Mouse (Mus musculus): ENCODE results near the gene Src. TPM values are rescaled to one million over a fixed set of nuclear protein-coding genes. Genes with fewer than 3 reads are reported as not detected.

Gene Src
- polyA plus RNA-seq, 1 experiment from 2014 or later = 32.5 TPM

DNA sequence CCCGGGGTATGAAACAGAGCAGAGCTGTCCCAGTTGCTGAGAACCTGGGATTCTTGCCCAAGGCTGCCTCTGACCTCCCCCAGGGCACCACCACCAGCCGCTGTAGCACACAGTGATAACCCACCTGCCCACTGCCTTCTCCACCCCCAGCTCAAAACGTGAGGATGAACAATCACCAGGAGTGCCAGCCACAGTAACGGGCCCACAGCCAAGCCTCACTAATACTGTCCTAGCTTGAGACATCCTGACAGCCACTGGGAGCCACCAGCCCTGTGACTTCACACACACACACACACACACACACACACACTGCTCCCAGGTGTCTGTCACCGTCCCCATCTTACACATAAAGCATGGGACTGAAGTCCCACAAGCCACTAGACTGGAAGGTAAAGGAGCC lies 22.9 kb upstream of the Src start:
- H3K4me3 ChIP-seq = no peak overlapping the region
- peak overlapping the region; percentile 42 for H3K27ac ChIP-seq (replicated peaks)
- WGBS = 47% methylated on average over 5 of the region's 5 CpGs
- H3K4me1 ChIP-seq (replicated peaks) = peaks cover 17% of the 10 kb centered on the region
- H3K36me3 ChIP-seq = peaks cover 56% of the 10 kb centered on the region
- no peak overlapping the region for H3K9ac ChIP-seq
- no peaks in the 10 kb centered on the region for H3K27me3 ChIP-seq
- H3K4me2 ChIP-seq = no peak overlapping the region
- no peaks in the 10 kb centered on the region for H3K9me3 ChIP-seq
- no peak for ATAC-seq (ENCODE audit: low read depth)

DNA sequence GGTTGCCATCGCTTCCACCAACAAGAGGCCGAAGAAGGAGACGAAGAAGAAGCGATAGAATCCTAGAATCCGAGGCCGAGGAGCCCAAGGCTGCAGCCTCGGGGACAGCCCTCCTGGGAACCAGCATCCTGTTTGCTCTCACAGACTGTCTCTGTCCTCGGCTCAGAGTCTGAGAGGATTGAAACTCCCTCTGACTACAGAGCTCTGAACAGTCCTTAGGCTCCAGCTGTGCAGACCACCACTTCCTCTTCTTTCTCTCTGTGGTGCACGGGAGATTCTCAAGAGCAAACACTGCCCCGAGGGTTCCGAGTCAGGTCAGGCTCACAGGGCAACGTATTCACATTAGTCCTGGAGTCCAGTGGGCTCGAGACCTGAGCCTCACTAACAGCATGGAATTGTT lies 22.3 kb upstream of the Src start:
- H3K36me3 ChIP-seq = peaks cover 53% of the 10 kb centered on the region
- no peak for ATAC-seq (ENCODE audit: low read depth)
- no peak overlapping the region for H3K4me2 ChIP-seq
- no peaks in the 10 kb centered on the region for H3K9me3 ChIP-seq
- no peaks in the 10 kb centered on the region for H3K27me3 ChIP-seq
- WGBS = 60% methylated on average over 13 of the region's 13 CpGs
- no peak overlapping the region for H3K4me3 ChIP-seq
- H3K9ac ChIP-seq = no peak overlapping the region
- H3K27ac ChIP-seq (replicated peaks) = peak overlapping the region; percentile 54
- peaks cover 17% of the 10 kb centered on the region for H3K4me1 ChIP-seq (replicated peaks)

DNA sequence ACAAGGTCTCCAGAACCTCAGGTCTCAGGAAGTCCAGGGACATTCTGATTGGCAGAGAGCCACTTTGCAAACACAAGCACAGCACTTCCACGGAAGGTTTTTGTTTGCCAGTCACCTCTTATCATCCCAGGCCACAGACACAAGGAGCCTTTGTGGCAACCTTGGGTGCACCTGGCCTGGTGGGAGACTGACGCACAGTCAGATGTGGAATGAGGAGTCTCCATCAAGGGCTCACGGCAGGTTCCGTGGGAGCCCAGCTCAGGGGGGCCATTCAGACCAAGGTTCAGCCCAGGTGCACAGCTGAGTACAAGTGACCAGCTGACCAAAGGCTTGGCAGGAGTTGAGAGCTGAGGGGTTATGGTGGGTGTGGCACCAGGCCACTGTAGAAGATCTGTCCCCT lies 20.9 kb upstream of the Src start:
- 88% methylated on average over 4 of the region's 4 CpGs for WGBS
- H3K9me3 ChIP-seq = no peaks in the 10 kb centered on the region
- no peak overlapping the region for H3K27ac ChIP-seq (replicated peaks)
- H3K4me3 ChIP-seq = no peak overlapping the region
- ATAC-seq (ENCODE audit: low read depth) = no peak
- H3K9ac ChIP-seq = no peak overlapping the region
- H3K4me2 ChIP-seq = no peak overlapping the region
- peaks cover 17% of the 10 kb centered on the region for H3K4me1 ChIP-seq (replicated peaks)
- H3K36me3 ChIP-seq = peaks cover 44% of the 10 kb centered on the region
- H3K27me3 ChIP-seq = no peaks in the 10 kb centered on the region

DNA sequence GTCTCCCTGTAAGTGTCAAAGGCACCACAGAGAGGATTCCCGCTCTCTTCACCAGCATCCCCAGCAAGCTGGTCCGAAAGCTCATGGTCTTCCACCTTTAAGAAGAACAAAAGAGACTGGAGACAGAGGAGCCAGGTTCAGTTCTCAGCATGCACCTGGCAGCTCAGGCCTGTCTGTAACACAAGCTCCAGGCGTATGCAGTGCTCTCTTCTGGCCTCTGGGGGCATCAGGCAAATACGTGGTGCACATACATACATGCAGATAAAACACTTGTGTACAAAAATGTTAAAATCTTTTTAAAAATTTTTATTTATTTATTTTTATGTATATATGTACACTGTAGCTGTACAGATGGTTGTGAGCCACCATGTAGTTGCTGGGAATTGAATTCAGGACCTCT lies 19.7 kb upstream of the Src start:
- H3K9me3 ChIP-seq = no peaks in the 10 kb centered on the region
- no peak overlapping the region for H3K4me3 ChIP-seq
- peaks cover 17% of the 10 kb centered on the region for H3K4me1 ChIP-seq (replicated peaks)
- ATAC-seq (ENCODE audit: low read depth) = no peak
- H3K9ac ChIP-seq = no peak overlapping the region
- WGBS = 98% methylated on average over 4 of the region's 4 CpGs
- H3K4me2 ChIP-seq = no peak overlapping the region
- H3K36me3 ChIP-seq = peaks cover 41% of the 10 kb centered on the region
- no peak overlapping the region for H3K27ac ChIP-seq (replicated peaks)
- no peaks in the 10 kb centered on the region for H3K27me3 ChIP-seq

DNA sequence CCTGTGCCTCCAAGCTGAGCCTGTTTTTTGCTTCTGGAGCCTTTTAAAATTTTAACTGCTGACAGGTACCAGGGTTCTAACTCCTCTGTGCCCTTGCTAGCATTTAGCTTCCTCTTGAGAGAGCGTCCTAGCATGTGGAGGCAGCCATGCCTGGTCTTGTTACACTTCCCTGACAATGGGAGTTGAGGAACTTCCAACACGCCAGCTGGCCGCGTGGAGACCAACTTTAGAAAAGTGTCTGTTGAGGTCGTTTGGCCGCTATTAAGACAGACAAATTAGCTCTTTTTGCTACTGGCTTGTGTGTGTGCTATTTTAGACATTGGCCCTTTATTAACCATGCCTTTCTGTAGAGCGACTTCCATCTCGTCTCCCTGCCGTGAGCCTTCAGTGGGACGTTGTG lies 18.4 kb upstream of the Src start:
- peaks cover 38% of the 10 kb centered on the region for H3K36me3 ChIP-seq
- no peak for ATAC-seq (ENCODE audit: low read depth)
- no peak overlapping the region for H3K9ac ChIP-seq
- no peaks in the 10 kb centered on the region for H3K27me3 ChIP-seq
- peaks cover 16% of the 10 kb centered on the region for H3K4me1 ChIP-seq (replicated peaks)
- H3K27ac ChIP-seq (replicated peaks) = no peak overlapping the region
- H3K4me2 ChIP-seq = no peak overlapping the region
- WGBS = 83% methylated on average over 10 of the region's 10 CpGs
- no peak overlapping the region for H3K4me3 ChIP-seq
- H3K9me3 ChIP-seq = no peaks in the 10 kb centered on the region

DNA sequence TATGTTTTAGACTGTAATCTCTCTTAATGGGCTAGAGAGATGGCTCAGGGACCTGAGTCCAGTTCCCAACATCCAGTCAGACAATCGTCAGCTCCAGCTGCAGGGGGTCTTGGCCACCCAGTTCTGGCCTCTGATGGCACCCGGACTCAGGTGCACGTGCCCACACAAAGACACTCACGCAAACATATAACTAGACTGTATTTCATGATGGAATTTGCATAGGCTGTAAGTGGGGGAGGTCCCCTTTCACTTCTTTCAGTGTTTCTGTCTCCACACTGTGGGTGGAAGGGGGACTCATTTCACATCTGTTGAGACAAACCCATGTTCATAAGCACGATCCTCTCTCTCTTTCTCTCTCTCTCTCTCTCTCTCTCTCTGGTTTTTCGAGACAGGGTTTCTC lies 17.8 kb upstream of the Src start:
- Histone ChIP-seq H3K4me1 (replicated peaks) (peaks cover 9% of the 10 kb centered on the region; the same call in 1 of the 2 replicates), H3K36me3 (peaks cover 37% of the 10 kb centered on the region), H3K27me3 (no peaks in the 10 kb centered on the region), H3K9me3 (no peaks in the 10 kb centered on the region), H3K9ac (no peak overlapping the region), H3K4me2 (no peak overlapping the region), H3K4me3 (no peak overlapping the region), H3K27ac (replicated peaks) (no peak overlapping the region)
- 94% methylated on average over 6 of the region's 6 CpGs for WGBS
- no peak for ATAC-seq (ENCODE audit: low read depth)

DNA sequence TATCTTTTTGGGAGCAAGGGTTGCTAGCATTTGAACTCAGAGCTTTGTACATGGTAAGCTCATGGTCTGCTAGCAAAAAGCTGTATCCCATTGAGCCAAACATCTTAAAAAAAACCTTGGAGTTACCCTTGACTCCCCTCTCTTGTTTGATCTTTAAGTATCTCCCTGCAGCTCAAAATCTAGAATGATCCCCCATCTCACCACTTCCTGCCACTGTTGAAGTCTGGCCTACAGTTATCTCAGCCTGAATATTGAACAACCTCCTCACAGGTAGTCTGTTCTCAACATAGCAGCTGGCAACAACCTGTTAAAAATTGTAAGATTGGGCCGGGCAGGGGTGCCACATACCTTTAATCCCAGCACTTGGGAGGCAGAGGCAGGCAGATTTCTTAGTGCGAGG lies 17.0 kb upstream of the Src start:
- H3K4me3 ChIP-seq = no peak overlapping the region
- H3K4me2 ChIP-seq = no peak overlapping the region
- H3K4me1 ChIP-seq (replicated peaks) = 0 out of 2 replicates have a peak, but pooled peaks cover 1% of the 10 kb centered on the region
- no peaks in the 10 kb centered on the region for H3K9me3 ChIP-seq
- no peak overlapping the region for H3K27ac ChIP-seq (replicated peaks)
- no peak overlapping the region for H3K9ac ChIP-seq
- H3K36me3 ChIP-seq = peaks cover 29% of the 10 kb centered on the region
- ATAC-seq (ENCODE audit: low read depth) = no peak
- WGBS = 91% methylated on average over 2 of the region's 2 CpGs
- H3K27me3 ChIP-seq = no peaks in the 10 kb centered on the region

DNA sequence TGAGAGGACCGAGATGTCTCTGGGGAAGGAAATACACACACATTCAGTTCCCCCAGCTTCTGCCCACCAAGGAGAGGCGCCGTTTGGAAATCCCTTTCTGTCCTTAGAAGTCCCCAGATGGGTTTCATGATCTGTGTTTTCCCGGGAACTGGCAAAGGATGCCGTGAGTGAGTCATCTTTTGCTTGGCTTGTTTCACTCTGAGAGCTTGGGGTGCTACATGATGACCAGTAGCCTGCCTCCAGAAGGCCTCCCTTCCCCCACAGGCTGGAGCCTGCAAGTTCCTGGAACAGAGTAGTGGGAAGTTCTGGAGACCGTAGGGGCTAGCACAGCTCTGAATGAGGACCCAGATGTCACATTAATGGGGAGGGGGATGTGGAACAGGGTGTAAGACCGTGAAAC lies 10.6 kb upstream of the Src start:
- Histone ChIP-seq H3K4me1 (replicated peaks) (peaks cover 14% of the 10 kb centered on the region), H3K36me3 (no peaks in the 10 kb centered on the region), H3K9me3 (no peaks in the 10 kb centered on the region), H3K27me3 (no peaks in the 10 kb centered on the region), H3K27ac (replicated peaks) (no peak overlapping the region), H3K9ac (no peak overlapping the region), H3K4me2 (no peak overlapping the region), H3K4me3 (no peak overlapping the region)
- WGBS = 84% methylated on average over 7 of the region's 7 CpGs
- no peak for ATAC-seq (ENCODE audit: low read depth)

DNA sequence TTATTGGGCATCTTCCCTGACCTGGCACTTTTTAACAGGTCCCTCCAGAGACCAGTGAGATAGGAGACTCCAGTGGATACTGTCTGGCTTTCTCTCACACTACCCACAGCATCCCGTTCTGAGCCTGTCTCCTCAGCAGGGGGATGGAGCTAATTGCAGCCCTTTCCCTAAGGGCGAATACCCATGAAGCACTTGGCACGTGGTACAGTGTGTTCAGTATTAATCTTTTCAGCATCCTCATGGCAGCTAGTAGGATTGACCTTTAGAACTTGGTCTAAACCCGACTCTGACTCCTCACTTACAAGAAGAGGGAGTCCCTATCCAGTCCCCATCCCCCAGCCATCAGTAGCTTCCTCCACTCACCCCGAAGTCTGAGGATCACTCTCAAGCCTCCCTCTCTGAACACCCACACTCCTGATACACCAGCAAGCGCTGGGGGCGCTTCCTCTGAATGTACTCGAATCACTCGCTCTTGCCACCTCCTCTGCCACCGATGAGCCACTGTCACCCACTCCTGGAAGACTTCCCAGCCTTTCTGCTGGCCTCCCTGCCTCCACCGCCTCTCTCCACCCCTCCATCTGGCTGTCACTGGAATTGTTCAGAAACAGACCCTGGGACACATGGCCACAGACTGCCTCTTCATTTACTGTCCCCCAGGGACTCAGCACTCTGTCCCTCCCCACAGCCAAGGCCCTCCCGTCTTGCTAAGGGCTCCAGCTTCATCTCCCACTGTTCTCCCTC lies 8.3 kb upstream of the Src start:
- WGBS = 52% methylated on average over 12 of the region's 12 CpGs
- ATAC-seq (ENCODE audit: low read depth) = peak; percentile 72
- Histone ChIP-seq H3K4me1 (replicated peaks) (peaks cover 14% of the 10 kb centered on the region), H3K36me3 (no peaks in the 10 kb centered on the region), H3K9me3 (no peaks in the 10 kb centered on the region), H3K27ac (replicated peaks) (peak overlapping the region; percentile 52), H3K4me3 (no peak overlapping the region), H3K27me3 (no peaks in the 10 kb centered on the region), H3K4me2 (no peak overlapping the region), H3K9ac (peak overlapping the region; percentile 38; the same call in 1 of the 2 replicates)

DNA sequence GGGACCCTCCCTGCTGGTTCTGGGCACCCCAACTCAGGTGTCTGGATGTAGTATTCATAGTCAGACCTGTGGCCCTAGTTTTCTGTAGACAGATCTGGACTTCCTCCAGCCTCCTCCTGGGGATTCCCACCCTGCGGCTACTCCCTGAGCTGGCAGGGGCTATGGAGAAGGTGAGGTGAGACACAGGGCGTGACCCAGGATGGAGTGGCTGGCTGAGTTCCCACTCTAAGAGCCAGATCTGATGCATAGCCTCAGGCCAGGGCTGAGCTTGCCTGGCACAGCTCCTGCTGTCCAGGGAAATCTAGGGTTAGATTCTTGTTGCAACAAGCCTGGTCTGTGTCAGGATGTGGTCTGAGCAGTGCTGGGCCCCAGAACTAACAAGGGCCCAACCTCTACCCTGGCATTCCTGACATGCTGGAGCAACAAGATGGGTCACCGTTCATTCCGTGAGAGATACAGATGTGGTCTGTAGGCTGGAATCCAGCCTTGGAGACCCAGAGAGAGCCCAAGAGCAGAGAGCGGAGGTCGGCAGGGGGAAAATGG lies 7.0 kb upstream of the Src start:
- H3K4me2 ChIP-seq = no peak overlapping the region
- H3K9ac ChIP-seq = no peak overlapping the region
- no peak overlapping the region for H3K27ac ChIP-seq (replicated peaks)
- peaks cover 14% of the 10 kb centered on the region for H3K4me1 ChIP-seq (replicated peaks)
- H3K9me3 ChIP-seq = no peaks in the 10 kb centered on the region
- H3K36me3 ChIP-seq = no peaks in the 10 kb centered on the region
- H3K4me3 ChIP-seq = no peak overlapping the region
- ATAC-seq (ENCODE audit: low read depth) = no peak
- no peaks in the 10 kb centered on the region for H3K27me3 ChIP-seq
- 85% methylated on average over 6 of the region's 6 CpGs for WGBS

DNA sequence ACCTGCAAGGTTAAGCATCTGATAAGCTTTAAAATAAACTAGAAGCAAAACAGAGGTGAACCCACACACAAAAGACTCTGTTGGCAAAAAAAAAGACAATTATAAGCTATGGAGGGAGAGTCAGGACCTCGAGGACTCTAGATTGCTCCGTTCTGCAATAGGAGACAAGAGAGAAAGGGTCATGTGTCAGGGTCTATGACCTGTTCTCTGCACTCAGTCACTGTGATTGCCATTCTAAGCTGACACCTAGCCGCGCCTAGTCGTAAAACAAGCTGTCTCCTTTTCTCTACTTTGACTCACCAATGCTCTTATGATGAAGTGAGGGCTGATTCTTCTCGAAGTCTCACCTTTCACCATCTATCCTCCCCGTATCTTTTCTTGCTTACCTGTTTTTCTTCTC lies 5.7 kb upstream of the Src start:
- Histone ChIP-seq H3K9me3 (no peaks in the 10 kb centered on the region), H3K9ac (no peak overlapping the region), H3K4me2 (no peak overlapping the region), H3K27ac (replicated peaks) (no peak overlapping the region), H3K4me1 (replicated peaks) (peaks cover 14% of the 10 kb centered on the region), H3K4me3 (no peak overlapping the region), H3K27me3 (no peaks in the 10 kb centered on the region), H3K36me3 (no peaks in the 10 kb centered on the region)
- ATAC-seq (ENCODE audit: low read depth) = no peak
- 61% methylated on average over 7 of the region's 7 CpGs for WGBS

DNA sequence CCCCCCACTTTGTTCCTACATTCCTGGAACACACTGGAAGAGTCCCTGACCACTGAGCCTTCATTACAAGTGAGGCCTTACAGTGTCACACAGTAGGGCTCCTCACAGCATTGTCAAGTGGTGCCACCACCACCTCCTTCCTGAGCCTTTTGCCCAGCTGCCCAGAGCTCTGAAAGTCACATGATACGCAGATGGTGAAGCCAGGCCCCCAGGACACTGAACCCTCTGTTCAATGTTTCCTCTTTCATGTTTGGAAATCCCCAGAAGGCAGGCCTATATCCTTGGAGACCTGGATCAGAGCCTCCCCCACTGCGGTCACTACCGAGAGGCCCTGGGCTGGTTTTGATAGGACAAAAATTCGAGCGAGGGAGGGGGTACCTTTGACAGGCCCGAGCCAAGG lies 1.0 kb upstream of the Src start:
- WGBS = 56% methylated on average over 6 of the region's 6 CpGs
- H3K27me3 ChIP-seq = no peaks in the 10 kb centered on the region
- H3K27ac ChIP-seq (replicated peaks) = no peak overlapping the region
- H3K9me3 ChIP-seq = no peaks in the 10 kb centered on the region
- no peak overlapping the region for H3K4me2 ChIP-seq
- no peaks in the 10 kb centered on the region for H3K36me3 ChIP-seq
- H3K4me3 ChIP-seq = no peak overlapping the region
- no peak for ATAC-seq (ENCODE audit: low read depth)
- H3K4me1 ChIP-seq (replicated peaks) = peaks cover 19% of the 10 kb centered on the region
- H3K9ac ChIP-seq = no peak overlapping the region

DNA sequence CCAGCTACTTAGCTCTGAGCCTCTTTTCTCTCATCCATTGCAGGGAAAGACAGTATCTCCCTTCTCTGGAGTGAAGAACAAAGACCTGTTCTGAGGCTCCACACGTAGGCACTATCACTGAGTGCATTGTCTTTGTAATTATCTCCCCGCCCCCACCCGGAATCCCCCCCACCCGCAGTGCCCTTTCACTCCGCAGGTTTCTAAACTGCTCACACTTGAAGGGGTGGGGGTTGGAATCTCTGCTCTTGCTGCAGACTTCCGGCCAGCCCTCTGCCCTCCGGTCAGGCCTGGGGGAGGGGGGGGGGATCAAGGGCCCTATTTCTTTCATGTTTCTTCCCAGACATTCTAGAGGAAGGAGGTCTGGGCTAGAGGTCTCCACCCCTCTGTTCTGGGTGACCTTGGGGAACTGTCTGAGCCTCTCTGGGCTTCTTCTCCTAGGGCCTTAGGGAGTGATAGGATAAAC lies 396 bp downstream of the Src start:
- no peaks in the 10 kb centered on the region for H3K27me3 ChIP-seq
- H3K4me3 ChIP-seq = no peak overlapping the region
- 8% methylated on average over 7 of the region's 7 CpGs for whole genome bisulfite sequencing
- peak; percentile 16; the same call in 1 of the 2 replicates for ATAC-seq (ENCODE audit: low read depth)
- H3K9ac ChIP-seq = no peak overlapping the region; the same call in 1 of the 2 replicates
- no peaks in the 10 kb centered on the region for H3K36me3 ChIP-seq
- H3K27ac ChIP-seq (replicated peaks) = peak overlapping the region; percentile 43
- no peaks in the 10 kb centered on the region for H3K9me3 ChIP-seq
- H3K4me2 ChIP-seq = peak overlapping the region; percentile 21; the same call in 1 of the 2 replicates
- H3K4me1 ChIP-seq (replicated peaks) = peaks cover 33% of the 10 kb centered on the region

All from neural tube, embryonic 13.5 days (tissue).